Mouse (Mus musculus) cerebellum, adult 2 months (tissue): Measurements from ENCODE around the gene Sec24b.
A peak's percentile ranks its signal among the peaks of the same experiment; 100 is the strongest.

Experiments
- CTCF ChIP-seq: fragments of 200-500 bp; IDR thresholded peaks from 2 replicates; pipeline ENCODE4 v1.5.1; 2011; ENCODE audit warnings: low read depth, mild to moderate bottlenecking, control low read depth, low read length, moderate library complexity, borderline replicate concordance; ENCODE audit not compliant: insufficient read depth
- POLR2A ChIP-seq: fragments of 200-500 bp; IDR thresholded peaks from 2 replicates; pipeline ENCODE4 v1.6.1; 2011; ENCODE audit warnings: low read length, control low read depth, borderline replicate concordance; ENCODE audit not compliant: insufficient read depth

DNA sequence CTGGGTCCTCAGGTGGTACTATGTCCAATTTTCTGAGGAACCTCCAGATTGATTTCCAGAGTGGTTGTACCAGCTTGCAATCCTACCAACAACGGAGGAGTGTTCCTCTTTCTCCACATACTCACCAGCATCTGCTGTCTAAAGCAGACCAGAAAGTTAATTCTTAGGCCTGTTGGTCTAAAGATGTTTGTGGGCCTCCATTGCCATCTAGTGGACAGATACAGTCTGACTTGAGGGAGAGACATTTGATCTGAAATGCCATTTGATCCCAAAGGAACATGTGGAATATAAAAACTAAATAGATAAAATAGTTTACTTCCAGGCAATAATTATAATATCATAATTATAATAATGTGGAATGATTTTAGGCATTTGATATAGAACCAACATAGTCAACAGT is 18.4 kb upstream of the Sec24b start:
- TF ChIP-seq CTCF (peak; percentile 42; the same call in 1 of the 2 replicates), POLR2A (no peak)
